Mouse (Mus musculus): Measurements from ENCODE around the gene Oas1e. TPM values are rescaled to one million over a fixed set of nuclear protein-coding genes. Genes with fewer than 3 reads are reported as not detected.
A peak's percentile ranks its signal among the peaks of the same experiment; 100 is the strongest.
"Not testable (repeated sequence)": the region's sequence is repeated elsewhere in the genome, so short reads cannot be mapped to it uniquely, and the experiment has no call there.

Gene Oas1e
- polyA plus RNA-seq (2016; fragmentation: Nextera tagmentation; extraction: Ambion mirVana), result not detected in 2 replicates

DNA sequence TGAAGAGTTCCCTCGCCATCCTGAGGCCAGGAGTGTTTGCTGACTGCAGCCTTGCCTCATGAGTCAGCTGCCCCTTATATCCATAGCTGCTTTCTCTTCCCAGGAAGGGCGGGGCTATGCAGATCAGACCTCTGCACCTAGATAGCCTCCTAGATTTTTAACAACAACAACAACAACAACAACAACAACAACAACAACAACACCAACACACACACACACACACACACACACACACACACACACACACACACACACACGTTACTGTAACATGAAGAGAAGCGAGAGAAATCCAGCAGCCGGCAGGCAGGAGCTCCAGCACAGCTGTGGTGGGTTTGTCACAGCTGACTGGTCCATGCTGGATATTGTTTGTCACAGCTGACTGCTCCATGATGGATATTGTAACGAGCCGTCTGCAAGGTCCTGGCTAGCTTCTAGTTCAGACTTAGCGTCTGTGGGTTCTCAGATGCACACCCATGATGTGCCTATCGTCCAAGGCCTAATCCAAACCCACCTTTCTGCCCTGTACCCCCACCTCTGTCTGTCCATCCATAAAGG, at the start of gene Oas1e:
TSS of gene Oas1e (minus strand) at position 51 of the 555 bp plus-strand sequence.
- DNase-seq (ENCODE audit: low spot score); H3K4me3 ChIP-seq; H3K27me3 ChIP-seq (ENCODE audit: low read depth, poor library complexity, severe bottlenecking); H3K4me1 ChIP-seq; H3K27ac ChIP-seq; H3K9me3 ChIP-seq (replicated peaks); H3K36me3 ChIP-seq: not testable (repeated sequence)
- 77% methylated on average over 9 of the region's 9 CpGs for WGBS

DNA sequence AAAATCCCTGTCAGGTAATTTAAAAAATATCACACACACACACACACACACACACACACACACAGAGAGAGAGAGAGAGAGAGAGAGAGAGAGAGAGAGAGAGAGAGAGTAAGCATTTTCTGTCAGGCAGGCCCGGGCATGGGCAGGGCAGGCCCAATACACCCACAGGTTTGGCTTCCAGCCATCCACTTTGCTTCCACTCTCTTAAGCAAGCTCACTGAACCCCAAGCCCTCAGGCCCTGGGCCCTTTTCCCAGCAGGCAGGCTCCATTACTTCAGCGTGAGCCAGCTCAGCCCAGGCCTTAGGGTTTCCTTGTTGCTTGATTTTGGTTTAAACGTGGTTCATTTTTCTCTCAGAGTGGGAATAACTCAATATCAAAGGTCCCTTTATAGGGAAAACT, 49.4 kb upstream of the Oas1e start:
- WGBS, result 83% methylated on average over 3 of the region's 3 CpGs
- Histone ChIP-seq H3K9me3 (replicated peaks) (no peaks in the 10 kb centered on the region), H3K36me3 (no peaks in the 10 kb centered on the region), H3K4me3 (no peak overlapping the region), H3K27ac (no peak overlapping the region), H3K27me3 (ENCODE audit: low read depth, poor library complexity, severe bottlenecking) (no peaks in the 10 kb centered on the region), H3K4me1 (no peaks in the 10 kb centered on the region)
- DNase-seq (ENCODE audit: low spot score), result no peak

DNA sequence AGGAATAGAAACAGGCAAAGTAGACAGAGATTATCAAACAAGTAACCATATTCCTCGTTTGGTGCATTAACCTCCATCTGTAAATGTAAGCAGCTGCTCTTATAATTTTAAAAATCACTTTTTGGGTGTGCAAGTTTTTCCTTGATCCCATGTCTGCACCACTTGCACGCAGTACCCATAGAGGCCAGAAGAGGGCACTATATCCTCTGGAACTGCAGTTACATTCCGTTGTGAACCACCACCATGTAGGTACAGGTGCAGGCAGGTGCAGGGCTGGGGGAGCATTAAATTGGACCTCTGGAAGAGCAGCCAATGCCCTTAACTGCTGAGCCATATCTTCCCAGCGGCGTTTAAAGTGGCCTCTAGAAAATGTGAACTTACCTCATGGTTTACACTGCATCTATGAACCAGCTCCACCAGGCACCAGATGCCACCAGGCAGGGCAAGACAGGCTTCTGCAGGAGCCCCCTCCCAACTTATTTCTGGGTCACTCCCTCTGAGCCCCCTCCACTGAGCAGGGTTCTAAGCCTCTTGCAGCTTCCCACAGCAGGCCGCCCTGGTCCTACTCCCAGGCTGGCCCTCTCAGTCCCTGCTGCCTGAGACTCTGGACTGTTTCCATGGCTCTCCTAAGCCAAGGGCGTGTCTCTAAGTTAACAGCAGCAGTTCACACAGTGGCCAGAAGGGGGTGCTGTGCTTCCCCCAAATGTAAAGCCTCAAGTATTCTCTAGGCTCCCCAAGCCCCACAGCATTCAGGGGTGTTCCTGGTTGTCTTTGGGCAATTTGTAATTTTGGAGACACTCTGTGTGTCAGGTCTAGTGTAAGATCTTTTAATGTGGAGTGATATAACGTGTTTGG, 41.6 kb upstream of the Oas1e start:
- DNase-seq (ENCODE audit: low spot score), result peak; percentile 58
- H3K9me3 ChIP-seq (replicated peaks), result no peaks in the 10 kb centered on the region
- no peak overlapping the region for H3K27ac ChIP-seq
- WGBS, result 9% methylated on average over 8 of the region's 8 CpGs
- H3K4me3 ChIP-seq, result no peak overlapping the region
- no peaks in the 10 kb centered on the region for H3K4me1 ChIP-seq
- peaks cover 15% of the 10 kb centered on the region; the same call in 1 of the 2 replicates for H3K27me3 ChIP-seq (ENCODE audit: low read depth, poor library complexity, severe bottlenecking)
- no peaks in the 10 kb centered on the region for H3K36me3 ChIP-seq

DNA sequence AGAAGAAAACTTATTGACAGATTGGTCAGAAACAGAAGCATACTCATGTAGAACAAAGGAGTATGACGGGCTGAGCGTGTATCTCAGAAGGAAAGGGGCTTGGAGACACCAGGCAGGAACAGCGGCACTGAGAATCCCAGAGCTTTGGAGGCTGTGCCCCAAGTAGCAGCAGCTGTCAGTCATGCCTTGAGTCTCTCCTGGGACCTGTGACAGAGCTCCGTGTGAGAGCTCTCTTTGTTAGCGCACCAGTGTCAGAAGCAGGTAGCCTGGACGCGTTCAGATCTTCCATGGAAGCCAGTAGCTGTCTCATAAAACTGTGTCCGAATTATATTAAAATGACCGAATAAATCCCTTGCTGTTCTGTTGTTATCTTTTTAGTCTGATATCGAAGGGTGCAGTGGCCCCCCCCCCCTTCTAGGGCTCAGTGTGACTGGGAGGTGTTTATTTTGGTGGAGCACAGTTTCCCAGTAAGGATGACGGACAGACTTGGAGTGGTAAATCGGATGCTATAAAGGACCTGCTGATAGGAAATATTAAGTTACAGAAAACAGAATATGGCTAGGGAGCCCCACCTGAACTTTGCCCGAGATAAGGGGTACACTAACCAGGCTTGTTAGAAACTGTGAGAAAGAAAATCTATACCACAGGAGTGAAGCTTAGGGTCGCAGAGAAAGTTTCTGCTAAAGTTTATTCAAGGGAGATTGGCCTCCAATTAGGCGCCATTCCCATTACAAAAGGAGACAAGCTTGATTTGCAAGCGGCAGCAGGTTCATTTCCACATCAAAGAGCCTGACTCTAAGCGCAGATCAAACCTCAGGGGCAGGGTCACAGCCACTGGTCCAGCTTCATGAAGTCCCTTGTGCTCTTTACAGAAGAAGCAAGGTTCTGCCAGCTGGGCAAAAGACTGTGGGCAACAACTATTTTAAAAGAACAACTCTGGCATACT, 38.3 kb upstream of the Oas1e start:
- no peak for DNase-seq (ENCODE audit: low spot score)
- WGBS, result 13% methylated on average over 17 of the region's 17 CpGs
- Histone ChIP-seq H3K4me1 (no peaks in the 10 kb centered on the region), H3K9me3 (replicated peaks) (no peaks in the 10 kb centered on the region), H3K27ac (no peak overlapping the region), H3K36me3 (no peaks in the 10 kb centered on the region), H3K27me3 (ENCODE audit: low read depth, poor library complexity, severe bottlenecking) (peaks cover 15% of the 10 kb centered on the region; the same call in 1 of the 2 replicates), H3K4me3 (no peak overlapping the region)

DNA sequence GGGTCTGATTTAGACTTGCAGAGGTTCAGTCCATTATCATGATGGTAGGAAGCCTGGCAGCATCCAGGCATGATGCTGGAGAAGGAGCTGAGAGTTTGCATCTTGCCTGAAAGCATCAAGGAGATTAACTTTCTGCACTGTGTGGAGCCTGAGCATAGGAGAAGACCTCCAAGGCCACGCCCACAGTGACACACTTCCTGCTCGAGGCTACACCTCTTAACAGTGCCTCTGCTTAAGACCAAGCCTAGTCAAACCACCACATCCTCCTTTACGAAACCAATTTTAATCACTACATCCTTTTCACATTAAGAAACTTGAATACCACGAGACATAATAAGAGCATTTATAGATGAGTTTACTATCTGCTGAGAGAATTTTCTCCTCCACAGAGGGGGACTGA, 35.7 kb upstream of the Oas1e start:
- no peaks in the 10 kb centered on the region for H3K4me1 ChIP-seq
- H3K36me3 ChIP-seq, result no peaks in the 10 kb centered on the region
- H3K9me3 ChIP-seq (replicated peaks), result no peaks in the 10 kb centered on the region
- no peak overlapping the region for H3K27ac ChIP-seq
- H3K4me3 ChIP-seq, result no peak overlapping the region
- peaks cover 15% of the 10 kb centered on the region; the same call in 1 of the 2 replicates for H3K27me3 ChIP-seq (ENCODE audit: low read depth, poor library complexity, severe bottlenecking)
- WGBS, result 87% methylated on average over 4 of the region's 4 CpGs
- DNase-seq (ENCODE audit: low spot score), result no peak

DNA sequence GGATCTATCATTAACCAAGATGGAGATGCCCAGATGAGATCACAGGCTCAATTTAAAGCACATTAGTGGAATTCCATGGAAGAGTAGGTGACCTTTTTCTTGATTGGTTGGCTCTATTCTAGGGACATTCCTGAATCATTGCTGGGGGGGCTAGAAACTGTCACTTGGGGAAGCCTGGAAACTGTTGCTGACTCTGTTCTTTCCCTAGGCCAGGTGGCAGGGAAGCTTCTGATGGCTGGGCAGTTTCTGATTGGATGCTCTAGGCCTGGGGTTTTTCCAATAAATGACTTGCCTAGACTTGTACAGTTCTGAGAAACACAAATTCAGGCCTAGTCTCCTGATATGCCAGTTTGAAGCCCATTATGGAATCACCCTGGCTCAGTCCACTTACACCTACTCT, 23.7 kb upstream of the Oas1e start:
- H3K4me3 ChIP-seq, result no peak overlapping the region
- no peaks in the 10 kb centered on the region for H3K4me1 ChIP-seq
- no peak overlapping the region for H3K27ac ChIP-seq
- H3K36me3 ChIP-seq, result no peaks in the 10 kb centered on the region
- no peaks in the 10 kb centered on the region for H3K27me3 ChIP-seq (ENCODE audit: low read depth, poor library complexity, severe bottlenecking)
- no peaks in the 10 kb centered on the region for H3K9me3 ChIP-seq (replicated peaks)
- DNase-seq (ENCODE audit: low spot score), result no peak

DNA sequence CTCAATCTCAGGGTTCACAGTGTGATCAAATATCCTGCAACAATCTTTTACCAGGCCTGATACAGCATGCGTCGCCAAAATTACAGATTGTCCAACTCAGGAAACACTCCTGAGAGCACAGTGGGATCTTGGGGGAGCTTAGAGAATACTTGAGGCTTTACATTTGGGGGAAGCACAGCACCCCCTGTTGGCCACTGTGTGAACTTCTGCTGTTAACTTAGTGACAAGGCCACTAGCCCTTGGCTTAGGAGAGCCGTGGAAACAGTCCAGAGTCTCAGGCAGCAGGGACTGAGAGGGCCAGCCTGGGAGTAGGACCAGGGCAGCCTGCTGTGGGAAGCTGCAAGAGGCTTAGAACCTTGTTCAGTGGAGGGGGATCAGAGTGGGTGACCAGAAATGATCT, 20.6 kb upstream of the Oas1e start:
- Histone ChIP-seq H3K27ac (no peak overlapping the region), H3K36me3 (no peaks in the 10 kb centered on the region), H3K4me3 (no peak overlapping the region), H3K27me3 (ENCODE audit: low read depth, poor library complexity, severe bottlenecking) (no peaks in the 10 kb centered on the region), H3K9me3 (replicated peaks) (no peaks in the 10 kb centered on the region), H3K4me1 (peaks cover 16% of the 10 kb centered on the region)
- 71% methylated on average over 3 of the region's 3 CpGs for WGBS
- peak; percentile 47 for DNase-seq (ENCODE audit: low spot score)

DNA sequence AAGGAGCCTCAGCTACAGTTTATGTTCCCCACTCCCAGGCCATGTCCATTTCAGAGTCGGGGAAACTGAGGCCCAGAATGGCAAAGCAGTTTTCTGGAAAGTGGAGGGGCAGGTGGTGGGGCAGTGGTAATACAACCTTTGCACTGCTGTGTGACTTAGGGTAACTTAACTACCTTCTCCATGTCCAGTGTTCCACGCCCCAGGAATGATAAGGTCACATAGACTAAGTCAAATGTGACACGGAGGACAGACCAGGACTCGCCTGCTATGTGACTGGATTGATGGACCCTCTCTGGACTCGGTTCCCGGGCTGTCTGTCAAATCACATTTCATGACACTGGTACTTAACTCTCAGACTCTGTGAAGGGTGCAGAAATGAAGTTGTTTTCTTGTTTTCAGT, 17.7 kb upstream of the Oas1e start:
- Histone ChIP-seq H3K4me1 (peaks cover 16% of the 10 kb centered on the region), H3K36me3 (no peaks in the 10 kb centered on the region), H3K27ac (peak overlapping the region; percentile 77; the same call in 1 of the 2 replicates), H3K9me3 (replicated peaks) (no peaks in the 10 kb centered on the region), H3K27me3 (ENCODE audit: low read depth, poor library complexity, severe bottlenecking) (no peaks in the 10 kb centered on the region), H3K4me3 (peak overlapping the region; percentile 39; the same call in 1 of the 2 replicates)
- no peak for DNase-seq (ENCODE audit: low spot score)
- WGBS, result 86% methylated on average over 6 of the region's 6 CpGs

DNA sequence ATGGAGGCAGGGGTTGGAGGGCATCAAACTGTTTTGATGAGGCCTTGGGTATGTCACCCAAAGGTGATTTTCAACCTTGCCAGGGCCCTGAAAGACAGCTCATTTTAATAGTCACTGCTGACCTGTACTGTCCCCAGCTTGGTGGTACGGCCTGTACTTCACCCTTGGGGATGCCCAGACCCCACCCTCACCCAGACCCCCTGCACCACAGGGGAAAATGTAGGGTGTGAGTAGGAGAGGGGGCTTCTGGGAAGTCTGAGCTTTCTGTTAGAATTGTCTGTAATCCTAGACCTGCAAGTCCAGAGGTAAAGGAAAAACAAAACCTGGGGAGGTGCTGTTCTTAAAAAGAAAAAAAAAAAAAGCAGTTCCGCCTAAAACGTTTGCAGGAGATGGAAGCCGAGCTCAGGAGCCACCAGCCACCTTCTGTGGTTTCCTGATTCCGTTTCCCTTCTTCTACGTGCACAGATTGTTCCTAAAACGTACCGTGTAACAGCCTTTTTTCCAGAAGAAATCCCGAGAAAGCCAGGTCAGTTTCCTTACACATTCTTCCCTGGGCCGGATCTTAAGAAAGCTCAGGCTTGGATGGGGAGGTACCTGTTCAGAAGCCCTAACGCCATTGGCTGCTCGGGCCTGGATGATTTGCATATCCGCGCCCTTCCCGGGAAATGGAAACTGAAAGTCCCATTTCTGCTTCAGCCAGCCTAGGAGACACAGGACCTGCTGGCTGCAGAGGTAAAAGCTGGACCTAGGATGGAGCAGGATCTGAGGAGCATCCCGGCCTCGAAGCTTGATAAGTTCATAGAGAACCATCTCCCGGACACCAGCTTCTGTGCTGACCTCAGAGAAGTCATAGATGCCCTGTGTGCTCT, 16.9 kb upstream of the Oas1e start, which contains the start of gene Oas1c:
TSS of gene Oas1c (minus strand) at position 564 of the 869 bp plus-strand sequence.
- Histone ChIP-seq H3K27me3 (ENCODE audit: low read depth, poor library complexity, severe bottlenecking) (no peaks in the 10 kb centered on the region), H3K4me3 (peak within 1 kb of the TSS; percentile 39), H3K36me3 (no peaks in the 10 kb centered on the region), H3K4me1 (peaks cover 16% of the 10 kb centered on the region), H3K9me3 (replicated peaks) (no peaks in the 10 kb centered on the region), H3K27ac (peak within 1 kb of the TSS; percentile 77)
- DNase-seq (ENCODE audit: low spot score), result peak; percentile 75
- WGBS, result 9% methylated on average over 18 of the region's 18 CpGs

DNA sequence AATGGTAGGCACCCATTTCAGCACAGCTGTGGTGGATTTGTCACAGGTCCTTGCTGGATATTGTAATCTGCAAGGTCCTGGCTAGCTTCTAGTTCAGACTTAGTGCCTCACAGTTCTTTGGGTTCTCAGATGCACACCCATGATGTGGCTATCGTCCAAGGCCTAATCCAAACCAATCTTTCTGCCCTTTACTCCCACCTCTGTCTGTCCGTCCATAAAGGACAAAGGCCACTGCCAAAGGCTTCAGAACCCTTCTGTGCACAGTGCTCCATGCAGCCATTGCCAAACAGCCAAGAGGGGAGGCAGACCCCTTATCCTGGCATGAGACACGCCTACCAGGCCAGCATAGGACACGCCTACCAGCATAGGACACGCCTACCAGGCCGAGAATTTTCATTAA, 13.8 kb upstream of the Oas1e start:
- Histone ChIP-seq H3K4me3 (no peak overlapping the region), H3K36me3 (no peaks in the 10 kb centered on the region), H3K27ac (no peak overlapping the region), H3K9me3 (replicated peaks) (no peaks in the 10 kb centered on the region), H3K27me3 (ENCODE audit: low read depth, poor library complexity, severe bottlenecking) (no peaks in the 10 kb centered on the region), H3K4me1 (peaks cover 16% of the 10 kb centered on the region)
- no peak for DNase-seq (ENCODE audit: low spot score)
- WGBS, result 45% methylated on average over 6 of the region's 6 CpGs

DNA sequence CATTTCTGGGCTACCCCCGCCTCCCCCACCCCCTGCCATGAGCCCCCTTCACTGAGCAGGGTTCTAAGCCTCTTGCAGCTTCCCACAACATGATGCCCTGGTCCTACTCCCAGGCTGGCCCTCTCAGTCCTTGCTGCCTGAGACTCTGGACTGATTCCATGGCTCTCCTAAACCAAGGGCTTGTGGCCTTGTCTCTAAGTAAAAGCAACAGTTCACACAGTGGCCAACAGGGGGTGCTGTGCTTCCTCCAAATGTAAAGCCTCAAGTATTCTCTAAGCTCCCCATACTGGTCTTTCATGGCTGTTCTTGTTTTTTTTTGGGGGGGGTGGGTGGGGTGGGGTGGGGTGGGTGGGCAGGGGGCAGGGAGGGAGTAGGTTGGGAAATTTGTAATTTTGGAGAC, 11.1 kb upstream of the Oas1e start:
- Histone ChIP-seq H3K36me3 (no peaks in the 10 kb centered on the region), H3K4me1 (peaks cover 4% of the 10 kb centered on the region), H3K27ac (no peak overlapping the region), H3K4me3 (no peak overlapping the region), H3K27me3 (ENCODE audit: low read depth, poor library complexity, severe bottlenecking) (no peaks in the 10 kb centered on the region), H3K9me3 (replicated peaks) (no peaks in the 10 kb centered on the region)
- DNase-seq (ENCODE audit: low spot score), result peak; percentile 71
- WGBS, result 79% methylated on average over 1 of the region's 1 CpGs

DNA sequence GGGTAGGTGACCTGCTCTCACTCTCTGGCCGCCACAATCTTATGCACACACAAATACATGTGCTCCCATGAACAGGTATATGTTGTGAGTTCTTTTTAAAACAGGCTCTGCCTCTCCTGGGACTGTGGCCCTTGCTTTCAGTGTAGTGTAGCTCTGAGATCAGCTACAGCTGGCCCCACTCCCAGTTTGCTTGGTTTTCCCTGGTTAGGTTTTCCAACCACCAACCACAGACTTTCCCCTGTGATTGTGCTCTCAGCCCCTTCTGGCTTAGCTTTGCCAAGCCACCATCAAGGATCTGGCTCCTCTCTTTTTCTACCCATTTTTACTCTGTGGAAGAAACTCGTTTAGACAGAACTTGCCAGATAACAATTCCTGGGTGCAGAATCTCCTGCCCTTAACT, 8.3 kb upstream of the Oas1e start:
- H3K4me3 ChIP-seq, result no peak overlapping the region
- H3K4me1 ChIP-seq, result no peaks in the 10 kb centered on the region
- H3K27me3 ChIP-seq (ENCODE audit: low read depth, poor library complexity, severe bottlenecking), result no peaks in the 10 kb centered on the region
- no peak for DNase-seq (ENCODE audit: low spot score)
- 79% methylated on average over 2 of the region's 2 CpGs for WGBS
- no peak overlapping the region for H3K27ac ChIP-seq
- no peaks in the 10 kb centered on the region for H3K36me3 ChIP-seq
- H3K9me3 ChIP-seq (replicated peaks), result no peaks in the 10 kb centered on the region

Data from limb, embryonic 10.5 days (tissue).